Mouse (Mus musculus) naive thymus-derived CD4-positive, alpha-beta T cell, adult 2 months (primary cell): ENCODE measurements around the gene Terf2ip.

Experiments
- DNase-seq: peaks from one replicate; pipeline ENCODE4 v3.0.0-alpha.2; 2011; ENCODE audit warnings: low read depth

The Terf2ip gene

GRCm38 (mm10) chr8:112009558-112009957 lies 1.6 kb upstream of the Terf2ip start:
- DNase-seq, result no peak

GRCm38 (mm10) chr8:112011816-112012242 lies 631 bp downstream of the Terf2ip start:
- DNase-seq, result no peak

GRCm38 (mm10) chr8:112014936-112015335 lies 3.7 kb downstream of the Terf2ip start, which contains the start of gene Gm6793:
TSS of gene Gm6793 (minus strand) at chr8:112015036.
- DNase-seq, result no peak

GRCm38 (mm10) chr8:112029455-112029854 lies 18.3 kb downstream of the Terf2ip start:
- no peak for DNase-seq

GRCm38 (mm10) chr8:112030663-112031062 lies 19.5 kb downstream of the Terf2ip start:
- DNase-seq, result no peak

GRCm38 (mm10) chr8:112033071-112033470 lies 21.9 kb downstream of the Terf2ip start:
- no peak for DNase-seq

GRCm38 (mm10) chr8:112034603-112035002 lies 23.4 kb downstream of the Terf2ip start:
- DNase-seq, result peak; percentile 83

GRCm38 (mm10) chr8:112037521-112037920 lies 26.3 kb downstream of the Terf2ip start:
- DNase-seq, result no peak

- peak; percentile 24 for DNase-seq
Measured at GRCm38 (mm10) chr8:112045182-112045581, 34.0 kb downstream of the Terf2ip start.

- DNase-seq, result peak; percentile 81
Measured at GRCm38 (mm10) chr8:112045896-112046295, 34.7 kb downstream of the Terf2ip start.

GRCm38 (mm10) chr8:112048293-112048692 lies 37.1 kb downstream of the Terf2ip start:
- no peak for DNase-seq

GRCm38 (mm10) chr8:112049984-112050383 lies 38.8 kb downstream of the Terf2ip start:
- no peak for DNase-seq

- DNase-seq, result no peak
Measured at GRCm38 (mm10) chr8:112051537-112051936, 40.3 kb downstream of the Terf2ip start.

GRCm38 (mm10) chr8:112054456-112054855 lies 43.3 kb downstream of the Terf2ip start:
- DNase-seq, result no peak

- DNase-seq, result peak; percentile 57
Measured at GRCm38 (mm10) chr8:112061372-112061771, 50.2 kb downstream of the Terf2ip start.
